Mouse (Mus musculus) liver, embryonic 13.5 days (tissue): Measurements from ENCODE around the gene Srsf3. TPM values are rescaled to one million over a fixed set of nuclear protein-coding genes. Genes with fewer than 3 reads are reported as not detected.
"Not testable (repeated sequence)": the region's sequence is repeated elsewhere in the genome, so short reads cannot be mapped to it uniquely, and the experiment has no call there.

ENCODE experiments used
- ATAC-seq: fragments of 200-750 bp; cut with Nextera tagmentation; 2 replicates; pipeline ENCODE4 v1.8.0; 2017; ENCODE audit warnings: low read depth, mild to moderate bottlenecking, moderate number of reproducible peaks, moderate library complexity
- DNase-seq: peaks from one replicate; pipeline ENCODE4 v3.0.0; 2022
- H3K27ac ChIP-seq: fragments of 300-500 bp; sonication (generic); 2 replicates; pipeline ENCODE4 v1.5.1; 2015; ENCODE audit warnings: moderate library complexity, mild to moderate bottlenecking, inconsistent platforms
- H3K27me3 ChIP-seq: fragments of 300-500 bp; sonication (generic); 2 replicates; pipeline ENCODE4 v1.6.1; 2015; ENCODE audit warnings: mild to moderate bottlenecking, inconsistent platforms
- H3K36me3 ChIP-seq: fragments of 300-500 bp; sonication (generic); 2 replicates; pipeline ENCODE4 v1.6.1; 2015; ENCODE audit warnings: mild to moderate bottlenecking, inconsistent platforms
- H3K4me1 ChIP-seq: fragments of 300-500 bp; sonication (generic); replicated peaks from 2 replicates; pipeline ENCODE4 v1.6.1; 2015; ENCODE audit warnings: inconsistent platforms
- H3K4me2 ChIP-seq: fragments of 300-500 bp; sonication (generic); 2 replicates; pipeline ENCODE4 v1.6.1; 2015; ENCODE audit warnings: inconsistent platforms, mild to moderate bottlenecking, moderate library complexity
- H3K4me3 ChIP-seq: fragments of 300-500 bp; sonication (generic); replicated peaks from 2 replicates; pipeline ENCODE4 v1.5.1; 2015; ENCODE audit warnings: mild to moderate bottlenecking, inconsistent platforms
- H3K9ac ChIP-seq: fragments of 300-500 bp; sonication (generic); 2 replicates; pipeline ENCODE4 v1.6.1; 2015; ENCODE audit warnings: mild to moderate bottlenecking, inconsistent platforms
- H3K9me3 ChIP-seq: fragments of 300-500 bp; sonication (generic); replicated peaks from 2 replicates; pipeline ENCODE4 v1.6.1; 2016; ENCODE audit warnings: inconsistent platforms
- WGBS: fragments of 180-500 bp; shearing (Covaris S2); methylation state at CpG from one replicate; pipeline ENCODE4 v1.1.7; 2015; ENCODE audit not compliant: insufficient replicate concordance; 5-methylcytosine and 5-hydroxymethylcytosine counted together
- polyA plus RNA-seq: library from polyadenylated mRNA; unstranded; fragments of >200 nt; fragmentation: Nextera tagmentation; extraction: Ambion mirVana; gene quantifications from 2 replicates; pipeline ENCODE4 v1.2.1, GENCODE M21; 2015

Gene Srsf3
- polyA plus RNA-seq, 1 experiment from 2014 or later = 320 TPM

- not testable (repeated sequence) for H3K4me3 ChIP-seq, DNase-seq, H3K27me3 ChIP-seq, H3K4me1 ChIP-seq, H3K27ac ChIP-seq, ATAC-seq, H3K9ac ChIP-seq, H3K4me2 ChIP-seq, H3K9me3 ChIP-seq, H3K36me3 ChIP-seq
- 52% methylated on average over 3 of the region's 3 CpGs for WGBS
These were observed 35.0 kb downstream of the Srsf3 start for GRCm38 (mm10) chr17:29067416-29067815.

DNA sequence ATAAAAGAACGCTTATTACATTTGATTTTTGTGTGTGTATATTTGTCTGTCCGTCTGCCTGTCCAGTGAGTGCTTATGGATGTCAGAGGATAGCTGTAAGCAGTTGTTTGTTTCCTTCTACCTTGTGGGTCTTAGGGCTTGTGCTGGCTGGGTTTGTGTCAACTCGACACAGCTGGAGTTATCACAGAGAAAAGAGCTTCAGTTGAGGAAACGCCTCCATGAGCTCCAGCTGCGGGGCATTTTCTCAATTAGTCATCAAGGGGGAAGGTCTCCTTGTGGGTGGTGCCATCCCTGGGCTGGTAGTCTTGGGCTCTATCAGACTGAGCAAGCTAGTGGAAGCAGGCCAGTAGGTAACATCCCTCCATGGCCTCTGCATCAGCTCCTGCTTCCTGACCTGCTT lies 35.4 kb downstream of the Srsf3 start:
- Histone ChIP-seq H3K27ac (no peak overlapping the region), H3K27me3 (peaks cover 8% of the 10 kb centered on the region; the same call in 1 of the 2 replicates), H3K9me3 (no peaks in the 10 kb centered on the region), H3K36me3 (no peaks in the 10 kb centered on the region), H3K9ac (no peak overlapping the region), H3K4me2 (no peak overlapping the region), H3K4me1 (peaks cover 1% of the 10 kb centered on the region; the same call in 1 of the 2 replicates), H3K4me3 (no peak overlapping the region)
- DNase-seq = no peak
- 40% methylated on average over 5 of the region's 5 CpGs for WGBS
- no peak for ATAC-seq

GRCm38 (mm10) chr17:29069063-29069462 lies 36.6 kb downstream of the Srsf3 start:
- no peak overlapping the region for H3K4me2 ChIP-seq
- no peaks in the 10 kb centered on the region for H3K9me3 ChIP-seq
- H3K27ac ChIP-seq = no peak overlapping the region
- H3K36me3 ChIP-seq = no peaks in the 10 kb centered on the region
- H3K27me3 ChIP-seq = peaks cover 14% of the 10 kb centered on the region; the same call in 1 of the 2 replicates
- H3K4me3 ChIP-seq = no peak overlapping the region
- H3K9ac ChIP-seq = no peak overlapping the region
- 65% methylated on average over 10 of the region's 10 CpGs for WGBS
- DNase-seq = no peak
- H3K4me1 ChIP-seq = peaks cover 8% of the 10 kb centered on the region
- ATAC-seq = no peak

DNA sequence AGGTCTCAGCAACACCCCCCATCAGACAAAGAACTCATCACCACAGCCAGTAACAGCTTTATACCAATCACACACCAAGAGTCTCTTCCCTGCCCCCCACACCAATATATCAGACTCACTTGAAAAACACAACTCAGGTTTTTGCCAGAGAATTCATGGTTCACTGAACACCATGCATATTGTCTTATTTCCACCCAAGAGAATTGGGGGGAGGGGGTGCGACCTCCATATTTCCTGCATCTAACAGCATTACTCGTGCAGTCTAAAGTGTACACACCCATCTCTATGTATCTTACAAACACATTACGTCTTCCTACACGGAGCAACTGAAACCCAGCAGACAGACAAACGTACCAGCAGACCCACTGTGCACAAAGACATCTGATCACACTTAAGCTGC lies 39.4 kb downstream of the Srsf3 start:
- WGBS = 64% methylated on average over 5 of the region's 5 CpGs
- peaks cover 29% of the 10 kb centered on the region for H3K27me3 ChIP-seq
- peaks cover 8% of the 10 kb centered on the region for H3K4me1 ChIP-seq
- H3K27ac ChIP-seq = no peak overlapping the region
- no peak overlapping the region for H3K4me3 ChIP-seq
- no peaks in the 10 kb centered on the region for H3K36me3 ChIP-seq
- H3K9me3 ChIP-seq = no peaks in the 10 kb centered on the region
- H3K4me2 ChIP-seq = no peak overlapping the region
- DNase-seq (no peak), ATAC-seq (no peak)
- no peak overlapping the region for H3K9ac ChIP-seq

- H3K27me3 ChIP-seq = peaks cover 36% of the 10 kb centered on the region
- ATAC-seq = no peak; the same call in 1 of the 2 replicates
- H3K4me3 ChIP-seq = no peak overlapping the region
These were observed 40.4 kb downstream of the Srsf3 start for GRCm38 (mm10) chr17:29072701-29073307.

DNA sequence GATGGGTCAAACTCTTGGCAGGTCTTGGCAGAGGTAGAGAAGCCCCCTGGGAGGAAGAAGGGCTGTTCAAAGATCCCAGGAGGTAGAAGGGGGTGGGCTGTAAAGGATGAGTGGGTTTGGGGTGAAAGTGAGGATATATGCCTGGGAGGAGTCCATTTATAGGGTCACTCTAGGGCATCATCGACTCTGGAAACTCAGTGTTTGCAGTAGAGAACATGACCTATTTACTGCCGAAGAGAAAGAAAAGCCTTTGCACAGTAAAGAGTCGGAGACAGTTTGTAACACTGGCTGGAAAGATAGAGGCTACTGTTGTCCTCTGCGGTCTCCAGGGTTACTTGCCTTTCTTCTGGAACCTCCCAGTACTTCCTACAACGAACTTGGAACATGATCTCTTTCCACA lies 40.9 kb downstream of the Srsf3 start:
- Histone ChIP-seq H3K9ac (no peak overlapping the region), H3K4me1 (peaks cover 11% of the 10 kb centered on the region), H3K4me3 (no peak overlapping the region), H3K36me3 (no peaks in the 10 kb centered on the region), H3K27ac (no peak overlapping the region), H3K4me2 (no peak overlapping the region), H3K9me3 (no peaks in the 10 kb centered on the region), H3K27me3 (peaks cover 41% of the 10 kb centered on the region)
- ATAC-seq (no peak), DNase-seq (no peak)
- WGBS = 37% methylated on average over 5 of the region's 5 CpGs

More at GRCm38 (mm10) chr17:29072701-29073307, 40.4 kb downstream of the Srsf3 start:
- H3K4me1 ChIP-seq = peaks cover 8% of the 10 kb centered on the region
- 25% methylated on average over 11 of the region's 11 CpGs for WGBS
- H3K4me2 ChIP-seq = no peak overlapping the region
- no peaks in the 10 kb centered on the region for H3K36me3 ChIP-seq
- no peaks in the 10 kb centered on the region for H3K9me3 ChIP-seq
- no peak for DNase-seq
- no peak overlapping the region for H3K9ac ChIP-seq
- H3K27ac ChIP-seq = no peak overlapping the region

DNA sequence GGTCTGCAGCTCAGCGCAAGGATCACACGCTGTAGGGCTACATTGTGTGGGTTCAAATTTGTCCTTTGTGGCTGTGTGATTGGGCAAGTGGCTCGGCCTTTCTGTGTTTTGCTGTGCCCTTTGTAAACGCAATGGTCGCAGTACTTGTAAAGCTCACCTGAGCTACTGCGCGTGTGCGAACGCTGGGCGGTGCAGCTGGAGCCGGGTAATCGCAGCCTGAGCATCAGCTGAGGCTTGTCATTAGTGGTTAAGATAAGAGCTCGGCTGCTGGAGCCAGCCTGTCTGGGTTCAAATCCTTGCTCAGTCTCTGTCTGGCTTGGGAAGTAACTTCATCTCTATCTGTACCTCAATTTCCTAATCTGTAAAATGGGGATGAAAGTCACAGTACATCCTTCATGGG lies 41.7 kb downstream of the Srsf3 start:
- H3K36me3 ChIP-seq = no peaks in the 10 kb centered on the region
- 50% methylated on average over 13 of the region's 13 CpGs for WGBS
- no peak overlapping the region for H3K4me3 ChIP-seq
- no peak overlapping the region for H3K4me2 ChIP-seq
- no peak overlapping the region for H3K27ac ChIP-seq
- DNase-seq = no peak
- peaks cover 19% of the 10 kb centered on the region for H3K4me1 ChIP-seq
- H3K27me3 ChIP-seq = peaks cover 49% of the 10 kb centered on the region
- no peaks in the 10 kb centered on the region for H3K9me3 ChIP-seq
- no peak overlapping the region for H3K9ac ChIP-seq
- ATAC-seq = no peak

GRCm38 (mm10) chr17:29076235-29076634 lies 43.8 kb downstream of the Srsf3 start:
- peaks cover 27% of the 10 kb centered on the region for H3K4me1 ChIP-seq
- no peaks in the 10 kb centered on the region for H3K36me3 ChIP-seq
- no peak overlapping the region for H3K4me2 ChIP-seq
- H3K27ac ChIP-seq = no peak overlapping the region
- no peak overlapping the region for H3K4me3 ChIP-seq
- ATAC-seq (no peak), DNase-seq (no peak)
- H3K27me3 ChIP-seq = peaks cover 67% of the 10 kb centered on the region
- H3K9ac ChIP-seq = no peak overlapping the region
- no peaks in the 10 kb centered on the region for H3K9me3 ChIP-seq
- WGBS = 57% methylated on average over 8 of the region's 8 CpGs

GRCm38 (mm10) chr17:29077786-29078509 lies 45.5 kb downstream of the Srsf3 start:
- no peak for ATAC-seq
- Histone ChIP-seq H3K4me2 (peak overlapping the region; percentile 58), H3K9ac (peak overlapping the region; percentile 36; the same call in 1 of the 2 replicates), H3K27ac (no peak overlapping the region), H3K36me3 (no peaks in the 10 kb centered on the region), H3K4me1 (peaks cover 37% of the 10 kb centered on the region), H3K4me3 (peak overlapping the region; percentile 41), H3K9me3 (no peaks in the 10 kb centered on the region), H3K27me3 (peaks cover 74% of the 10 kb centered on the region)
- no peak for DNase-seq
- 12% methylated on average over 14 of the region's 14 CpGs for WGBS

- no peak for DNase-seq
- H3K4me3 ChIP-seq = peak overlapping the region; percentile 41
- peak overlapping the region; percentile 58 for H3K4me2 ChIP-seq
- H3K36me3 ChIP-seq = no peaks in the 10 kb centered on the region
- ATAC-seq = no peak; the same call in 1 of the 2 replicates
- peaks cover 70% of the 10 kb centered on the region for H3K27me3 ChIP-seq
- peaks cover 31% of the 10 kb centered on the region for H3K4me1 ChIP-seq
- WGBS = 5% methylated on average over 25 of the region's 25 CpGs
- H3K9ac ChIP-seq = peak overlapping the region; percentile 36; the same call in 1 of the 2 replicates
- H3K9me3 ChIP-seq = no peaks in the 10 kb centered on the region
- no peak overlapping the region for H3K27ac ChIP-seq
These were observed 46.3 kb downstream of the Srsf3 start for GRCm38 (mm10) chr17:29078519-29079383.
